Mouse (Mus musculus) limb, embryonic 14.5 days (tissue): ENCODE data around the gene Rasl10b. TPM values are rescaled to one million over a fixed set of nuclear protein-coding genes. Genes with fewer than 3 reads are reported as not detected.
A peak's percentile ranks its signal among the peaks of the same experiment; 100 is the strongest.

ENCODE experiments used
- ATAC-seq: fragments of 200-750 bp; cut with Nextera tagmentation; 2 replicates; pipeline ENCODE4 v1.8.0; 2017; ENCODE audit warnings: low read depth, moderate number of reproducible peaks, moderate TSS enrichment; ENCODE audit not compliant: low FRiP score
- DNase-seq: peaks from one replicate; pipeline ENCODE4 v3.0.0-alpha.2; 2015; ENCODE audit warnings: low spot score
- H3K27ac ChIP-seq: fragments of 300-500 bp; sonication (generic); replicated peaks from 2 replicates; pipeline ENCODE4 v1.5.1; 2014; ENCODE audit warnings: low read depth, mild to moderate bottlenecking, low read length, moderate library complexity, mixed read lengths
- H3K27me3 ChIP-seq: fragments of 300-500 bp; sonication (generic); 2 replicates; pipeline ENCODE4 v1.6.1; 2014; ENCODE audit warnings: low read length, mixed read lengths; ENCODE audit not compliant: control insufficient read depth, insufficient read depth
- H3K36me3 ChIP-seq: fragments of 300-500 bp; sonication (generic); 2 replicates; pipeline ENCODE4 v1.6.1; 2014; ENCODE audit warnings: mild to moderate bottlenecking, low read length, moderate library complexity, mixed read lengths; ENCODE audit not compliant: control insufficient read depth, insufficient read depth
- H3K4me1 ChIP-seq: fragments of 300-500 bp; sonication (generic); 2 replicates; pipeline ENCODE4 v1.6.1; 2014; ENCODE audit warnings: antibody characterized with exemption, low read length, mixed read lengths; ENCODE audit not compliant: control insufficient read depth, insufficient read depth
- H3K4me2 ChIP-seq: fragments of 300-500 bp; sonication (generic); replicated peaks from 2 replicates; pipeline ENCODE4 v1.6.1; 2014; ENCODE audit warnings: low read depth, mild to moderate bottlenecking, low read length, moderate library complexity; ENCODE audit not compliant: severe bottlenecking
- H3K4me3 ChIP-seq: fragments of 300-500 bp; sonication (generic); replicated peaks from 2 replicates; pipeline ENCODE4 v1.5.1; 2014; ENCODE audit warnings: low read length
- H3K9ac ChIP-seq: fragments of 300-500 bp; sonication (generic); 2 replicates; pipeline ENCODE4 v1.6.1; 2014; ENCODE audit warnings: mild to moderate bottlenecking, low read depth, low read length, moderate library complexity; ENCODE audit not compliant: severe bottlenecking
- H3K9me3 ChIP-seq: fragments of 300-500 bp; sonication (generic); 2 replicates; pipeline ENCODE4 v1.6.1; 2016; ENCODE audit warnings: low read length; ENCODE audit not compliant: control insufficient read depth
- POLR2A ChIP-seq: fragments of 200-500 bp; IDR thresholded peaks from 2 replicates; pipeline ENCODE4 v1.8.0; 2012; ENCODE audit warnings: inconsistent platforms, mild to moderate bottlenecking, moderate library complexity, borderline replicate concordance; ENCODE audit not compliant: insufficient read depth, insufficient read length; ENCODE audit errors: extremely low read depth
- WGBS: fragments of 180-500 bp; shearing (Covaris S2); extraction: QIAGEN DNeasy Blood & Tissue Kit; methylation state at CpG from one replicate; pipeline ENCODE4 v1.1.7; 2014; 5-methylcytosine and 5-hydroxymethylcytosine counted together
- polyA plus RNA-seq, 2 experiments: library from polyadenylated mRNA; depleted of rRNA in 1 of 2; stranded (reverse) in 1 of 2; unstranded in 1 of 2; fragments of >200 nt; fragmentation: Nextera tagmentation in 1 of 2; extraction: Ambion mirVana in 1 of 2; gene quantifications; 2 replicates each; pipeline versions ENCODE4 v1.2.1 to v1.2.3; 2012 to 2014

Rasl10b gene
- polyA plus RNA-seq, 2 experiments: 2.2 to 8.4 TPM

DNA sequence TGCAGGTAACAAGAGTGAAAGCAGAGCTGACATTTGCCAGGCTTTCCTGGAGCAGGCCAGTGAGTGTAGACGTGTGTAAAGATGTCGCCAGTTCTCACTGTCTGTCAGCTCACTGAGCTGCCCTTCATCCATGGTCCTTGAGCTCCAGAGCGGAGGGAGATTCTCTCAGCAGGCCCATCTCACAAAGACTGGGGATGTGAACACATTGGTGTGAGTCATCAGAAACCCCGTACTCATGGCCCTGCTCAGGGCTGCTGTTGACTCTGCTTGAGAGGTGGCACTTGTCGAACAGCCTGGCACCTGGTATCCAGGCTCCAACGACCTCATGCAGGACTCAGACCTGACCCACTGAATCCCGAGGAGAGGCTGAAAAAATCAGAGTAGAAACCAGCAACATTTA is 5.2 kb upstream of the Rasl10b start:
- H3K4me2 ChIP-seq: no peak overlapping the region
- no peak for TF ChIP-seq POLR2A
- WGBS: 83% methylated on average over 7 of the region's 7 CpGs
- no peak overlapping the region for H3K9ac ChIP-seq
- H3K27me3 ChIP-seq: no peaks in the 10 kb centered on the region
- DNase-seq (no peak), ATAC-seq (no peak)
- H3K4me3 ChIP-seq: no peak overlapping the region
- no peak overlapping the region for H3K27ac ChIP-seq
- H3K36me3 ChIP-seq: peaks cover 30% of the 10 kb centered on the region
- H3K9me3 ChIP-seq: no peaks in the 10 kb centered on the region
- no peaks in the 10 kb centered on the region for H3K4me1 ChIP-seq

DNA sequence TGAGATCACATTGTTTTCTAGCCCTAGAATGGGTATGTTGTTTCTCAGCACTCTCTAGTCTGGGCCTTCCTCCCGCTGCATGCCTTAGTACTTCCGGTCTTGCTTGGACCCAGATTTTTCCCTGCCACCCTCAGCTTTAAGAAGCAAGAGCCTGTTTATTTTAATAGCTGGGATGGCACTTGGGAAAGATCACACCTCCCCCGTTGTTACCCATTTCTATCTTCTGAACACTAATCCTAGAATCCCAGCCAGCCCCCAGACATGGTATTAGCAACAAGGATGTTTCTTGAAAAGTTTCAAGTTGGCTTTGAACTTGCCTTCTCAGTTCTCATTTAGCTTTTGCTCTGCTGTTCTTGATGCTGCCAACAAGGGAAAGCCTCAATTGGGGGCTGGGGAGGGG is 2.5 kb upstream of the Rasl10b start:
- 65% methylated on average over 3 of the region's 3 CpGs for WGBS
- Histone ChIP-seq H3K36me3 (peaks cover 19% of the 10 kb centered on the region), H3K27ac (no peak overlapping the region), H3K27me3 (no peaks in the 10 kb centered on the region), H3K4me2 (no peak overlapping the region), H3K9ac (no peak overlapping the region), H3K9me3 (no peaks in the 10 kb centered on the region), H3K4me3 (no peak overlapping the region), H3K4me1 (0 out of 2 replicates have a peak, but pooled peaks cover 9% of the 10 kb centered on the region)
- DNase-seq: no peak
- no peak for TF ChIP-seq POLR2A
- no peak for ATAC-seq

DNA sequence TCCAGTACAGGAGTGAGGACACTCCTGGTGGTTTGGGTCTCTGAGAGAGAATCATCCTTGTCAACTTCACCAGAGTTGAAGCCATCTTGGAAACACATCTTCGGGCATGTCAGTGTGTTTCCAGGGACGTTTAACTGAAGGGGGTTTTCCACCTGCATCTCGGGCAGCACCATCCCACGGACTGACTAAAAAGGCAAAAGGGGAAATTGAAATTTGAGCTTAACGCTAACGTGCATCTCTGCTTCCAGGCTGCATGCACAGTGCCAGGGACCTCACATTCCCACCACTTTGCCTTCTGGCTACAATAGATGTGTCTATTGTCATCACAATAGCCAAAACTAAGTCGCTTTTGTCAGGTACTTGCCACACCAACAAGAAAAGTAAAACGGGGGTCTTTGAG is 695 bp upstream of the Rasl10b start:
- H3K9ac ChIP-seq: no peak overlapping the region
- no peak overlapping the region for H3K4me3 ChIP-seq
- ATAC-seq (no peak), DNase-seq (no peak)
- no peak overlapping the region for H3K4me2 ChIP-seq
- H3K36me3 ChIP-seq: peaks cover 5% of the 10 kb centered on the region
- no peak overlapping the region for H3K27ac ChIP-seq
- TF ChIP-seq POLR2A: no peak
- no peaks in the 10 kb centered on the region for H3K27me3 ChIP-seq
- 0 out of 2 replicates have a peak, but pooled peaks cover 9% of the 10 kb centered on the region for H3K4me1 ChIP-seq
- no peaks in the 10 kb centered on the region for H3K9me3 ChIP-seq
- 32% methylated on average over 8 of the region's 8 CpGs for WGBS

DNA sequence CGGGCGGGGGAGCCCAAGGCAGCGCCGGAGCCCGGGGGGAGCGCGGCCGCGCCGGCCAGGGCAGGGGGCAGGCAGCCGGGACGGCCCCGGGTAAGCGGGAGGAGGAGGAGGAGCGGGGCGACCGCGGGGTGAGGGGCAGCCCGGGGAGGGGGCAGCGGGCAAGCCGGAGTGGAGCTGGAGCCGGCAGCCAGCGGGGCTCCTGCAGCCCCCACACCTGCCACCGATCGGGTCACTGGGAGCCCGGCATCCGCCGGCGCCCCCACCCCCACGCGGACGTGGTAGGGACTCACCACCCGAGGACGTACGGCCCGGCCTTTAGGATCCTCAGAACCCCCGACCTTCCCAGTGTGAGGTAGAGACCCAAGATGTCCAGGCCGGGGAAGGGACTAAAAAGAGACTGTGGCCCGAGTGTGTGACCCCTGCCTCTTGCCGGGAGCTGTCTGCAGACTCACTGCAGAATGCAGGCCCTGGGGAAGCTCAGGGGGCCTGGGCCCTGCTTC is 905 bp downstream of the Rasl10b start:
- Histone ChIP-seq H3K27me3 (no peaks in the 10 kb centered on the region), H3K27ac (no peak overlapping the region), H3K9ac (peak overlapping the region; percentile 73), H3K36me3 (no peaks in the 10 kb centered on the region), H3K4me1 (0 out of 2 replicates have a peak, but pooled peaks cover 9% of the 10 kb centered on the region), H3K4me3 (peak overlapping the region; percentile 68), H3K9me3 (no peaks in the 10 kb centered on the region), H3K4me2 (peak overlapping the region; percentile 86)
- WGBS: 0% methylated on average over 9 of the region's 40 CpGs
- no peak for TF ChIP-seq POLR2A
- DNase-seq (no peak), ATAC-seq (peak; percentile 45)

DNA sequence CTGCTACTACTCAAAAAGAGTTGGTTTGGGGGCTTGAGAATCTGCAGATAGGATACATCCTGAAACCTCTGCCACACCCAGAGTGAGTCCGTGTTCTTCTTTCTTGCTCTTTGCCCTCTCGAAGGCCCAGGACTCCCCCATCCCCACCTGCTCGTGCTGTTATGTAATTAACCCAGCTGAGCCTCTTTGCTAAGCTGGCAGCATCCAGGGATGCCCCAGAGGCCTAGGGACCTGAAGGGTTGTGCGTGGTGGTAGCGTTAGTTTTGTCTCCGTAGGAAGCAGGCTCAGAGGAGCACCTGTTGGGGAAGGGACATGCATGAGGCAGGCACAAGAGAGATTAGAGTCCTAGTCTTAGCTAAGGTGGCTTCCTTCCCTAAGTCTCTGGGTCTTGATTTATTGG is 1.6 kb downstream of the Rasl10b start:
- DNase-seq: no peak
- peak overlapping the region; percentile 86 for H3K4me2 ChIP-seq
- WGBS: 41% methylated on average over 6 of the region's 6 CpGs

More for the DNA sequence above, 1.6 kb downstream of the Rasl10b start:
- Histone ChIP-seq H3K27ac (no peak overlapping the region), H3K4me1 (0 out of 2 replicates have a peak, but pooled peaks cover 9% of the 10 kb centered on the region), H3K9me3 (no peaks in the 10 kb centered on the region), H3K36me3 (no peaks in the 10 kb centered on the region), H3K27me3 (no peaks in the 10 kb centered on the region), H3K9ac (0 out of 2 replicates have a peak overlapping the region, but pooled peaks have one; percentile 73), H3K4me3 (peak overlapping the region; percentile 68)
- TF ChIP-seq POLR2A: no peak
- no peak for ATAC-seq
